In the genomic region with DNA sequence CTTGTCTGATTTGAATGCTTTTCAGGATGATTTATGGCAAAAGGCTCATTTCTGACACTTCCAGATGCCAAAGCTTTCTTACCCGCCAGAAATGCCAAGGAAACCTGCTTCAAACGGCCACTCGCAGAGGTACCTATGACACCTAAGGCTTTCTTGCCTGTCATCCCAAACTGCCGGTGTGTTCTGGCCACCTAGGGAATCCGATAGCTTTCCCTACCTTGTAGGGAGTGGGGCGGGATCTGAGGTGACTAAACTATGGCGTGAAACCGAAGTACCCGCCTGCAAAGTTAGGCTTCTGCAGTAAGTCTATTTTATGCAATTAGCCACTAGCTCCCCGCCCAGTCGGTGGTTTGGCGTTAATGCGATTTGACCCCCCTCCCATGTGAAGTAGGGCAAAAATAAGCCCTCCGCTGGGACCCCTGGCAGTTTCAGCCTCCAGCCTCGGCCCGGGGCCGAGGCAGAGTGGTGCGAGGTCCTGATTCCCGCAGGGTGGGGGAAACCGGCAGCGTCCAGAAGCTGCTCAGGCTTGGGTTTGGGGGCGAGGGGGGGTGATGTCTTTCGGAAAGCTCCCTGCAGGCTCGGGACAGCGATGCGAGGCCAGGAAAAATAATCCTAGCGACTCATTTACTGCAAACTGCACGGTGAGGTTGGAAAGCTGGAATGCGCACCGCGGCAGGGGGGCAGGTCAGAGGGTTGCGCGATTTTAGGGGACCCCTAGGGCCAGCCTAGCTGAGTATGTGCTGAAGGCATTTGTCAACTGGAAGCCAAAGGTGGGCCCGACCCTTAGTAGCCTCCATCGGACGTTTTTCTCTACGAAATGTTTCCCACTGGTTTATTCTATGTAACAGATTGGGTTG, we compare ENCODE assay signal across 11 mouse cellular contexts. TPM values are rescaled to one million over a fixed set of nuclear protein-coding genes. Genes with fewer than 3 reads are reported as not detected.
DNase-seq lines count a peak whose midpoint lies in the region; ATAC-seq and TF ChIP-seq lines count a peak whose summit lies in the region.
"Had no signal": no experiment of that assay in that cellular context is flagged by ENCODE, and none has a peak within 500 bp of the region (broad histone marks: within the 10 kb centered on the region; RNA-seq: fewer than 3 reads in every experiment).

No protein-coding gene starts in this region.

- no peak for TF ChIP-seq CTCF in liver, postnatal 0 days (IDR thresholded peaks at IDR 0.05; ENCODE audit: low read depth)

- TF ChIP-seq EP300 in liver, postnatal 0 days (IDR thresholded peaks at IDR 0.05; ENCODE audit: low read depth): no peak

- peaks cover 73% of the 10 kb centered on the region for H3K27me3 ChIP-seq in liver, embryonic 11.5 days (replicated peaks; ENCODE audit: control insufficient read depth, insufficient read depth, low read length)
- peaks cover 55% of the 10 kb centered on the region for H3K27me3 ChIP-seq in liver, postnatal 0 days (ENCODE audit: insufficient read depth, low read length)
- peaks cover 12% of the 10 kb centered on the region for H3K27me3 ChIP-seq in embryonic facial prominence, embryonic 14.5 days (replicated peaks; ENCODE audit: control insufficient read depth, insufficient read depth, low read length)
- no peaks in the 10 kb centered on the region for H3K27me3 ChIP-seq in limb, embryonic 11.5 days (ENCODE audit: control insufficient read depth, insufficient read depth, low read length)
- H3K27me3 ChIP-seq in stomach, embryonic 16.5 days (ENCODE audit: control insufficient read depth, insufficient read depth, low read length): peaks cover 55% of the 10 kb centered on the region
- H3K27me3 ChIP-seq: Patski had no signal

- H3K4me3 ChIP-seq in liver, embryonic 11.5 days (ENCODE audit: low read depth, low read length): peak overlapping the region; percentile 19; the same call in 1 of the 2 replicates
- H3K4me3 ChIP-seq in liver, postnatal 0 days (ENCODE audit: low read depth, low read length): no peak overlapping the region
- peak overlapping the region; percentile 38 for H3K4me3 ChIP-seq in embryonic facial prominence, embryonic 14.5 days (ENCODE audit: low read depth, low read length)
- peak overlapping the region; percentile 29 for H3K4me3 ChIP-seq in limb, embryonic 11.5 days (ENCODE audit: low read depth, low read length)
- peak overlapping the region; percentile 10; the same call in 1 of the 2 replicates for H3K4me3 ChIP-seq in stomach, embryonic 16.5 days (replicated peaks; ENCODE audit: low read length)
- H3K4me3 ChIP-seq: myocyte had no signal

- no peak overlapping the region for H3K27ac ChIP-seq in liver, embryonic 11.5 days (ENCODE audit: low read depth, low read length)
- no peak overlapping the region for H3K27ac ChIP-seq in liver, postnatal 0 days (ENCODE audit: low read depth)
- H3K27ac ChIP-seq in embryonic facial prominence, embryonic 14.5 days (replicated peaks; ENCODE audit: low read depth, low read length): peak overlapping the region; percentile 95
- H3K27ac ChIP-seq in limb, embryonic 11.5 days (replicated peaks; ENCODE audit: low read depth, low read length): peak overlapping the region; percentile 8; the same call in 1 of the 2 replicates
- H3K27ac ChIP-seq in stomach, embryonic 16.5 days (ENCODE audit: low read length): no peak overlapping the region

- no peaks in the 10 kb centered on the region for H3K36me3 ChIP-seq in liver, embryonic 11.5 days (ENCODE audit: control insufficient read depth, insufficient read depth, low read length)
- no peaks in the 10 kb centered on the region for H3K36me3 ChIP-seq in liver, postnatal 0 days (replicated peaks; ENCODE audit: insufficient read depth, low read length)
- H3K36me3 ChIP-seq in embryonic facial prominence, embryonic 14.5 days (ENCODE audit: control insufficient read depth, insufficient read depth, low read length): no peaks in the 10 kb centered on the region
- H3K36me3 ChIP-seq in limb, embryonic 11.5 days (ENCODE audit: control insufficient read depth, insufficient read depth, low read length): no peaks in the 10 kb centered on the region
- no peaks in the 10 kb centered on the region for H3K36me3 ChIP-seq in stomach, embryonic 16.5 days (ENCODE audit: control insufficient read depth, insufficient read depth, low read length)

- DNase-seq in liver, embryonic 11.5 days (ENCODE audit: low spot score): no peak
- no peak for DNase-seq in liver, postnatal 0 days
- DNase-seq in embryonic facial prominence, embryonic 14.5 days (ENCODE audit: low spot score): no peak
- DNase-seq in limb, embryonic 11.5 days (ENCODE audit: low spot score): peak; percentile 55
- no peak for DNase-seq in adrenal gland, postnatal 14 days
- no peak for DNase-seq in thymus, postnatal 10 days (ENCODE audit: low spot score in 2 of 2)
- DNase-seq: cerebellum, adult 11-12 months; gastrocnemius, postnatal 36 days had no signal

- H3K4me1 ChIP-seq in liver, embryonic 11.5 days (replicated peaks; ENCODE audit: control insufficient read depth, insufficient read depth, low read length): no peaks in the 10 kb centered on the region
- no peaks in the 10 kb centered on the region for H3K4me1 ChIP-seq in liver, postnatal 0 days (ENCODE audit: insufficient read depth)
- peaks cover 34% of the 10 kb centered on the region for H3K4me1 ChIP-seq in embryonic facial prominence, embryonic 14.5 days (ENCODE audit: control insufficient read depth, insufficient read depth, low read length)
- H3K4me1 ChIP-seq in limb, embryonic 11.5 days (ENCODE audit: control insufficient read depth, insufficient read depth, low read length): peaks cover 37% of the 10 kb centered on the region
- H3K4me1 ChIP-seq in stomach, embryonic 16.5 days (ENCODE audit: control insufficient read depth, insufficient read depth, low read length): 0 out of 2 replicates have a peak, but pooled peaks cover 2% of the 10 kb centered on the region

- H3K9ac ChIP-seq in liver, embryonic 11.5 days (ENCODE audit: low read depth, low read length): no peak overlapping the region
- no peak overlapping the region for H3K9ac ChIP-seq in liver, postnatal 0 days (replicated peaks)
- H3K9ac ChIP-seq in embryonic facial prominence, embryonic 14.5 days (ENCODE audit: low read depth, low read length): peak overlapping the region; percentile 72
- peak overlapping the region; percentile 63 for H3K9ac ChIP-seq in limb, embryonic 11.5 days (ENCODE audit: low read length)
- H3K9ac ChIP-seq in stomach, embryonic 16.5 days (ENCODE audit: low read length): no peak overlapping the region

- no peaks in the 10 kb centered on the region for H3K9me3 ChIP-seq in liver, embryonic 11.5 days (ENCODE audit: control insufficient read depth, low read length)
- no peaks in the 10 kb centered on the region for H3K9me3 ChIP-seq in liver, postnatal 0 days (ENCODE audit: low read length)
- no peaks in the 10 kb centered on the region for H3K9me3 ChIP-seq in embryonic facial prominence, embryonic 14.5 days (ENCODE audit: control insufficient read depth, low read length)
- no peaks in the 10 kb centered on the region for H3K9me3 ChIP-seq in limb, embryonic 11.5 days (ENCODE audit: control insufficient read depth, low read length)
- H3K9me3 ChIP-seq in stomach, embryonic 16.5 days (replicated peaks; ENCODE audit: control insufficient read depth, low read length): no peaks in the 10 kb centered on the region

- peak overlapping the region; percentile 44 for H3K4me2 ChIP-seq in liver, embryonic 11.5 days
- no peak overlapping the region for H3K4me2 ChIP-seq in liver, postnatal 0 days (ENCODE audit: low read depth, low read length)
- H3K4me2 ChIP-seq in embryonic facial prominence, embryonic 14.5 days (ENCODE audit: low read depth, low read length): peak overlapping the region; percentile 78
- peak overlapping the region; percentile 91 for H3K4me2 ChIP-seq in limb, embryonic 11.5 days (ENCODE audit: low read depth, severe bottlenecking)
- peak overlapping the region; percentile 38; the same call in 1 of the 2 replicates for H3K4me2 ChIP-seq in stomach, embryonic 16.5 days (ENCODE audit: low read depth, low read length)

- WGBS in liver, embryonic 11.5 days: 3% methylated on average over 37 of the region's 37 CpGs
- WGBS in liver, postnatal 0 days (ENCODE audit: insufficient replicate concordance): 4% methylated on average over 37 of the region's 37 CpGs
- 2% methylated on average over 36 of the region's 37 CpGs for WGBS in embryonic facial prominence, embryonic 14.5 days
- WGBS in limb, embryonic 11.5 days: 1% methylated on average over 37 of the region's 37 CpGs
- WGBS in stomach, embryonic 16.5 days: 6% methylated on average over 37 of the region's 37 CpGs

- no peak for ATAC-seq in liver, embryonic 11.5 days (replicated peaks; ENCODE audit: low FRiP score)
- ATAC-seq in liver, postnatal 0 days: no peak
- no peak for ATAC-seq in embryonic facial prominence, embryonic 14.5 days (ENCODE audit: low read depth)
- ATAC-seq in limb, embryonic 11.5 days (ENCODE audit: insufficient number of reproducible peaks, low FRiP score, low TSS enrichment, low read depth): peak; percentile 19; the same call in 1 of the 2 replicates
- no peak for ATAC-seq in stomach, embryonic 16.5 days (ENCODE audit: insufficient read depth, low FRiP score)
- ATAC-seq: Patski had no signal

RNA-seq across cellular contexts. Expression of gene Twist1, which starts 10.8 kb away (rescaled TPM):
- 6.0 and 6.1 TPM in 2 replicates for polyA plus RNA-seq in liver, embryonic 11.5 days (2014; fragmentation: Nextera tagmentation; extraction: Ambion mirVana)
- 0.27 and 0.38 TPM in 2 replicates for polyA plus RNA-seq in liver, postnatal 0 days (2015; fragmentation: Nextera tagmentation; extraction: Ambion mirVana)
- polyA plus RNA-seq in embryonic facial prominence, embryonic 14.5 days (2014; fragmentation: Nextera tagmentation; extraction: Ambion mirVana): 39.1 and 41.1 TPM in 2 replicates
- 55.5 and 59.2 TPM in 2 replicates for polyA plus RNA-seq in limb, embryonic 11.5 days (2014; fragmentation: Nextera tagmentation; extraction: Ambion mirVana)
- polyA plus RNA-seq in stomach, embryonic 16.5 days (2015; fragmentation: Nextera tagmentation; extraction: Ambion mirVana): 1.5 TPM in 2 replicates
- 10.5 and 11.0 TPM in 2 replicates for total RNA-seq in adrenal gland, postnatal 14 days (2021)

RNA-seq across cellular contexts. Expression of gene Ferd3l, which starts 40.0 kb away (rescaled TPM):
- not detected in 2 replicates for polyA plus RNA-seq in liver, embryonic 11.5 days (2014; fragmentation: Nextera tagmentation; extraction: Ambion mirVana)
- polyA plus RNA-seq in liver, postnatal 0 days (2015; fragmentation: Nextera tagmentation; extraction: Ambion mirVana): not detected in 2 replicates
- not detected in 2 replicates for polyA plus RNA-seq in embryonic facial prominence, embryonic 14.5 days (2014; fragmentation: Nextera tagmentation; extraction: Ambion mirVana)
- polyA plus RNA-seq in limb, embryonic 11.5 days (2014; fragmentation: Nextera tagmentation; extraction: Ambion mirVana): not detected in 2 replicates
- polyA plus RNA-seq in stomach, embryonic 16.5 days (2015; fragmentation: Nextera tagmentation; extraction: Ambion mirVana): not detected in 2 replicates
- not detected in 2 replicates for total RNA-seq in adrenal gland, postnatal 14 days (2021)
- total RNA-seq: gastrocnemius, postnatal 36 days had no signal
- polyA plus RNA-seq: myocyte, Patski had no signal

Comparison
In these comparisons a context has a peak if more than half of its experiments do, and no peak if none do; other contexts are left out.
1. H3K27ac ChIP-seq: peak in embryonic facial prominence, embryonic 14.5 days (single experiment) and limb, embryonic 11.5 days (single experiment); none in liver, embryonic 11.5 days (single experiment), liver, postnatal 0 days (single experiment) and stomach, embryonic 16.5 days (single experiment).
2. H3K9ac ChIP-seq: peak in embryonic facial prominence, embryonic 14.5 days (single experiment) and limb, embryonic 11.5 days (single experiment); none in liver, embryonic 11.5 days (single experiment), liver, postnatal 0 days (single experiment) and stomach, embryonic 16.5 days (single experiment).